16 mouse cellular contexts compared by ENCODE assay signal in the genomic region with DNA sequence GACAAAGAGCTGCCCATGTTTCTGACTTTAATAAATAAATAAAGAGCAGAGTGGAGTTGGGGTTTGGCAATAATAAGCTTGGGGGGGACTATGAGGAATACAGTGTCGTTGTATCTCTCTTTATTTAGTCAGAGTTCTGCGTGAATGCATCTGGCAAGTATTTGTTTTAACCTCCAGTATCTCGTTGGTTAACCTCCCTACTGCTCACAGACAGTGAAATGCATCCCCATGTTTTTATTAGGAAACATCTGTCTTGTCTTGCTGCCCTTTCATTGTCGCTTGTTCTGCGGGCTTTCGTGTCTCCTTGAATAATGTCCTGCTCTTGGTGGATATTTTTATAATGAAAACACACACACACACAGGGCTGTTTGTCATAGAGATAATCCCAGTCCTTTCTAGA.
"Had no signal": no experiment of that assay in that cellular context is flagged by ENCODE, and none has a peak within 500 bp of the region (broad histone marks: within the 10 kb centered on the region; RNA-seq: fewer than 3 reads in every experiment).

No protein-coding gene starts in this region.

- H3K4me1 ChIP-seq: neural tube, embryonic 13.5 days; neural tube, embryonic 15.5 days; stomach, embryonic 15.5 days had no signal

- H3K4me3 ChIP-seq: neural tube, embryonic 13.5 days; neural tube, embryonic 15.5 days; stomach, embryonic 15.5 days had no signal

- H3K4me2 ChIP-seq: neural tube, embryonic 13.5 days; neural tube, embryonic 15.5 days; stomach, embryonic 15.5 days had no signal

- DNase-seq: retina, postnatal 1 day; right cerebral cortex, adult 18-20 months; right cerebral cortex, postnatal 14 days; right cerebral cortex, postnatal 25 days; right cerebral cortex, postnatal 4 days; spleen, adult 18-20 months; thymus, adult 18-20 months; thymus, adult 2 months; thymus, postnatal 14 days; thymus, postnatal 25 days; thymus, postnatal 36 days; thymus, postnatal 4 days had no signal

- H3K27ac ChIP-seq: neural tube, embryonic 13.5 days; neural tube, embryonic 15.5 days; stomach, embryonic 15.5 days; stomach, postnatal 0 days had no signal

- H3K27me3 ChIP-seq: neural tube, embryonic 13.5 days; neural tube, embryonic 15.5 days; stomach, embryonic 15.5 days had no signal

- H3K9me3 ChIP-seq: neural tube, embryonic 13.5 days; neural tube, embryonic 15.5 days; stomach, embryonic 15.5 days had no signal

- H3K9ac ChIP-seq: neural tube, embryonic 13.5 days; neural tube, embryonic 15.5 days; stomach, embryonic 15.5 days had no signal

- H3K36me3 ChIP-seq: neural tube, embryonic 13.5 days; neural tube, embryonic 15.5 days; stomach, embryonic 15.5 days had no signal
